Mouse (Mus musculus): ENCODE measurements around the gene Gm49380.

GRCm38 (mm10) chr9:44041511-44042395 is 71.5 kb downstream of the Gm49380 start:
- TF ChIP-seq CEBPB (IDR thresholded peaks at IDR 0.05; ENCODE audit: low read depth) (no peak), USF1 (IDR thresholded peaks at IDR 0.05; ENCODE audit: low read depth) (no peak)

Data from C2C12 (cell line).